Mouse (Mus musculus) liver, postnatal 0 days (tissue): Measurements from ENCODE around the gene Gm37240.

ENCODE experiments used
- CTCF ChIP-seq: sonication (generic); IDR thresholded peaks from 2 replicates; pipeline ENCODE4 v1.5.1; 2016; ENCODE audit warnings: antibody characterized with exemption, low read depth
- EP300 ChIP-seq: IDR thresholded peaks from 2 replicates; pipeline ENCODE4 v1.6.1; 2016; ENCODE audit warnings: antibody characterized with exemption, low read depth, mild to moderate bottlenecking

- no peak for TF ChIP-seq CTCF
- no peak for TF ChIP-seq EP300
Observed at GRCm38 (mm10) chr3:85850079-85850478, 37.2 kb downstream of the Gm37240 start.
